Comparison of ENCODE assay signal across 23 mouse cellular contexts in the genomic region with DNA sequence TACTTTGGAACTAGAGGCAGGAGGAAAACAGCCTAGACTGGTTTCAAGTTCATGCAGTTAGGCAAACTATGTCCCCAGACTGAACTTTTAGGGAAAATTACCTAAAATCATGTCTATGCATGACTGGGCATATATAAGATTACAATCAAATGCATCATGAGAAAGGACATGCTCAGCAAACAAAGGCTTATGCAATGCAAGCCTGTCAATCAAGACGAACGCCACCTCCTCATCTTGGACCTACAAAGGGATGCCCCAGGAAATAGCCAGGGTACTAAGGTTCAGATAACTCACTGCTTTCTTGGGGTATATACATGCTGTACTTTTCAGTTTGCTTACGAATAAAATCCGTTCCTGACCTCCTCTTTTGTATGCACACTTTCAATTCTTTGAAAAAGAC. TPM values are rescaled to one million over a fixed set of nuclear protein-coding genes. Genes with fewer than 3 reads are reported as not detected.
A peak's percentile ranks its signal among the peaks of the same experiment; 100 is the strongest.
DNase-seq lines count a peak whose midpoint lies in the region; ATAC-seq lines count a peak whose summit lies in the region.
"Had no signal": no experiment of that assay in that cellular context is flagged by ENCODE, and none has a peak within 500 bp of the region (broad histone marks: within the 10 kb centered on the region; RNA-seq: fewer than 3 reads in every experiment).

No protein-coding gene starts in this region.

- no peaks in the 10 kb centered on the region for H3K4me1 ChIP-seq in embryonic facial prominence, embryonic 14.5 days (ENCODE audit: control insufficient read depth, insufficient read depth, low read length)
- peaks cover 6% of the 10 kb centered on the region; the same call in 1 of the 2 replicates for H3K4me1 ChIP-seq in embryonic facial prominence, embryonic 10.5 days
- peaks cover 22% of the 10 kb centered on the region for H3K4me1 ChIP-seq in heart, embryonic 12.5 days (replicated peaks)

- no peaks in the 10 kb centered on the region for H3K9me3 ChIP-seq in embryonic facial prominence, embryonic 14.5 days (ENCODE audit: control insufficient read depth, low read length)
- no peaks in the 10 kb centered on the region for H3K9me3 ChIP-seq in embryonic facial prominence, embryonic 10.5 days
- H3K9me3 ChIP-seq in heart, embryonic 12.5 days (replicated peaks): no peaks in the 10 kb centered on the region
- H3K9me3 ChIP-seq: G1E had no signal

- no peak for ATAC-seq in embryonic facial prominence, embryonic 14.5 days (ENCODE audit: low read depth)
- ATAC-seq in heart, embryonic 12.5 days (ENCODE audit: insufficient number of reproducible peaks, low FRiP score): no peak
- ATAC-seq: activated CD4-positive, CD25-positive, alpha-beta regulatory T cell, adult 4 months; CD4-positive, CD25-positive, alpha-beta regulatory T cell, adult 4 months; Patski had no signal

- H3K4me3 ChIP-seq in embryonic facial prominence, embryonic 14.5 days (ENCODE audit: low read depth, low read length): no peak overlapping the region
- H3K4me3 ChIP-seq in embryonic facial prominence, embryonic 10.5 days: no peak overlapping the region
- no peak overlapping the region for H3K4me3 ChIP-seq in heart, embryonic 12.5 days

- peak; percentile 22 for DNase-seq in embryonic facial prominence, embryonic 14.5 days (ENCODE audit: low spot score)
- DNase-seq in embryonic facial prominence, embryonic 10.5 days (ENCODE audit: low spot score): no peak
- peak; percentile 28 for DNase-seq in heart, adult 11 months
- peak; percentile 56 for DNase-seq in urinary bladder, postnatal 14 days (ENCODE audit: low spot score)
- no peak for DNase-seq in urinary bladder, postnatal 4 days (ENCODE audit: low spot score in 2 of 2)
- peak; percentile 38 for DNase-seq in 416B (ENCODE audit: low read depth)
- DNase-seq in retina, embryonic 14.5 days (ENCODE audit: low spot score): no peak
- DNase-seq: adrenal gland, adult 2 months; adrenal gland, adult 8-10 months; adrenal gland, postnatal 10 days; adrenal gland, postnatal 14 days; adrenal gland, postnatal 25 days; adrenal gland, postnatal 36 days; B cell, adult 2 months; cerebellum, adult 11 months; cerebellum, adult 11-12 months; cerebellum, adult 18-20 months had no signal

- no peak overlapping the region for H3K9ac ChIP-seq in embryonic facial prominence, embryonic 14.5 days (ENCODE audit: low read depth, low read length)
- no peak overlapping the region for H3K9ac ChIP-seq in heart, embryonic 12.5 days

- no peak overlapping the region for H3K27ac ChIP-seq in embryonic facial prominence, embryonic 14.5 days (replicated peaks; ENCODE audit: low read depth, low read length)
- H3K27ac ChIP-seq in embryonic facial prominence, embryonic 10.5 days (replicated peaks): no peak overlapping the region
- no peak overlapping the region for H3K27ac ChIP-seq in heart, embryonic 12.5 days (ENCODE audit: poor library complexity, severe bottlenecking)

- H3K4me2 ChIP-seq in embryonic facial prominence, embryonic 14.5 days (ENCODE audit: low read depth, low read length): no peak overlapping the region
- no peak overlapping the region for H3K4me2 ChIP-seq in heart, embryonic 12.5 days

- 75% methylated on average over 4 of the region's 4 CpGs for WGBS in embryonic facial prominence, embryonic 14.5 days
- WGBS in embryonic facial prominence, embryonic 10.5 days: 86% methylated on average over 4 of the region's 4 CpGs
- 81% methylated on average over 4 of the region's 4 CpGs for WGBS in heart, embryonic 12.5 days

- no peaks in the 10 kb centered on the region for H3K36me3 ChIP-seq in embryonic facial prominence, embryonic 14.5 days (ENCODE audit: control insufficient read depth, insufficient read depth, low read length)
- H3K36me3 ChIP-seq in embryonic facial prominence, embryonic 10.5 days (replicated peaks): no peaks in the 10 kb centered on the region
- H3K36me3 ChIP-seq in heart, embryonic 12.5 days: no peaks in the 10 kb centered on the region
- H3K36me3 ChIP-seq: G1E had no signal

- H3K27me3 ChIP-seq in embryonic facial prominence, embryonic 14.5 days (replicated peaks; ENCODE audit: control insufficient read depth, insufficient read depth, low read length): no peaks in the 10 kb centered on the region
- H3K27me3 ChIP-seq in embryonic facial prominence, embryonic 10.5 days (replicated peaks; ENCODE audit: low read depth, poor library complexity, severe bottlenecking): no peaks in the 10 kb centered on the region; the same call in 1 of the 2 replicates
- H3K27me3 ChIP-seq in heart, embryonic 12.5 days (replicated peaks): no peaks in the 10 kb centered on the region
- H3K27me3 ChIP-seq: CH12.LX, Patski had no signal

RNA-seq across cellular contexts. Expression of gene 4930402H24Rik, which starts 57.9 kb away (rescaled TPM):
- polyA plus RNA-seq in embryonic facial prominence, embryonic 14.5 days (2014; fragmentation: Nextera tagmentation; extraction: Ambion mirVana): 33.0 and 33.3 TPM in 2 replicates
- polyA plus RNA-seq in embryonic facial prominence, embryonic 10.5 days (2016; fragmentation: Nextera tagmentation; extraction: Ambion mirVana): 30.3 and 32.2 TPM in 2 replicates
- 61.1 and 66.5 TPM in 2 replicates for polyA plus RNA-seq in heart, embryonic 12.5 days (2016; fragmentation: Nextera tagmentation; extraction: Ambion mirVana)

RNA-seq across cellular contexts. Expression of gene Atrn, which starts 58.0 kb away (rescaled TPM):
- 9.4 and 11.4 TPM in 2 replicates for polyA plus RNA-seq in embryonic facial prominence, embryonic 14.5 days (2014; fragmentation: Nextera tagmentation; extraction: Ambion mirVana)
- polyA plus RNA-seq in embryonic facial prominence, embryonic 10.5 days (2016; fragmentation: Nextera tagmentation; extraction: Ambion mirVana): 6.0 and 6.2 TPM in 2 replicates
- 7.2 and 10.1 TPM in 2 replicates for polyA plus RNA-seq in heart, embryonic 12.5 days (2016; fragmentation: Nextera tagmentation; extraction: Ambion mirVana)

Comparison
In these comparisons a context has a peak if more than half of its experiments do, and no peak if none do; other contexts are left out.
1. DNase-seq: peak in embryonic facial prominence, embryonic 14.5 days (single experiment), heart, adult 11 months (single experiment), urinary bladder, postnatal 14 days (single experiment) and 416B (single experiment); none in embryonic facial prominence, embryonic 10.5 days (single experiment), urinary bladder, postnatal 4 days (0 of 2) and retina, embryonic 14.5 days (single experiment).